Mouse (Mus musculus) mature B cell (primary cell): ENCODE data around the gene Cts3.
"Not testable (repeated sequence)": the region's sequence is repeated elsewhere in the genome, so short reads cannot be mapped to it uniquely, and the experiment has no call there.

Experiments used
- in situ Hi-C: fragments of 300-500 bp; cut with MboI; formaldehyde crosslinking; loops from 2 replicates; pipeline ENCODE4 v1.14.3; 2019

The Cts3 gene

DNA sequence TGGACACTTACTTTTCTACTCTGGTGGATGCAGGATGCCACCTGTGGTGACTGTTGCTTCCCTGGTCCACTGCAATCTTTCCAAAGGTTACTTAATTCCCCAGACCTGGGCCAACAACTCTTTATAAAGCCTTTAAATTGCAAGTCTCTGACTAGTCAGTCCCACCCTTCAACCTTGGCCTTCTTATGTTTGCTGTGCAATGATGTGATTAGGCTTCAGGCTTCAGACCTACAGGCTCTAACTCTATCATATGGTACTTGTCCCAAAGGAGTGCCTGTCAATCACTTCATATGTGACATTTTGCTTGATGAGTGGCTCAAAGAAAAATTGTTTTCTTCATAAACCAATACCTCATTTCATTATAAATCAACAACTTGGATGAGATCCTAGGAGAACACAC lies at the start of gene Cts3:
Gene Cts3 (minus strand): TSS at position 101 of the 400 bp plus-strand sequence.
- in situ Hi-C loops, result no loop called here

DNA sequence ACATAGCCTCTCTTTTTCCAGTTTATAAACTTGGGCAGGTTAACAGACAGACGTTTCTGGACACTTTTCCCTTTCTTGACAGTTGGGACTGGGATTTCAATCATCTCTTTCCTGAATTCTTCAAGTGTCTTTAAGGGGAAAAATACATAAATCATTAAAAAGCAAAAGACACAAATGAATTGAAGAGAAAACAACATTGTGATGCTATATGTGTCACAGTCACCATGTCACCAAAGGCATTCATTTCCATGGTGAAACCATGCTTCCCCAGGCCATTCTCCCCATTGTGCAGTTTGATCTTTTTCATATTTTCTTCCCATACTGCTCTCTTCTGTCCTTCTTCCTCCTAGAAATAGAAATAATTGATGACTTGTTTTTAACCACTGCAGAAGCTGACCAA lies 1.9 kb downstream of the Cts3 start, which contains the start of gene Gm49352:
Gene Gm49352 (minus strand): TSS at position 101 of the 400 bp plus-strand sequence.
- in situ Hi-C loops, result not testable (repeated sequence)

- in situ Hi-C loops, result no loop called here
These were observed 28.3 kb downstream of the Cts3 start, which contains the start of gene Ctsm for GRCm38 (mm10) chr13:61541631-61542030. Ctsm (minus strand) TSS chr13:61541839.
